Mouse (Mus musculus) cerebellum, adult 8-10 months (tissue): ENCODE measurements around the gene Hoxa10.

ENCODE experiments used
- DNase-seq: peaks from one replicate; pipeline ENCODE4 v3.0.0; 2022

The Hoxa10 gene

GRCm38 (mm10) chr6:52262463-52263320, 22.0 kb upstream of the Hoxa10 start:
- DNase-seq: no peak

- DNase-seq: no peak
Measured at GRCm38 (mm10) chr6:52261751-52262462, 21.3 kb upstream of the Hoxa10 start.

- no peak for DNase-seq
Measured at GRCm38 (mm10) chr6:52260654-52261575, 20.3 kb upstream of the Hoxa10 start, which contains the start of gene Hoxa13. Gene Hoxa13, minus strand, starts transcription at chr6:52260880.

- no peak for DNase-seq
Measured at GRCm38 (mm10) chr6:52259811-52260261, 19.2 kb upstream of the Hoxa10 start.

GRCm38 (mm10) chr6:52259081-52259790, 18.6 kb upstream of the Hoxa10 start:
- no peak for DNase-seq

- peak; percentile 40 for DNase-seq
Measured at GRCm38 (mm10) chr6:52256956-52257355, 16.3 kb upstream of the Hoxa10 start.

- no peak for DNase-seq
Measured at GRCm38 (mm10) chr6:52253511-52254500, 13.2 kb upstream of the Hoxa10 start.

- no peak for DNase-seq
Measured at GRCm38 (mm10) chr6:52252775-52253376, 12.2 kb upstream of the Hoxa10 start.

- no peak for DNase-seq
Measured at GRCm38 (mm10) chr6:52252016-52252774, 11.5 kb upstream of the Hoxa10 start.

- DNase-seq: no peak
Measured at GRCm38 (mm10) chr6:52251177-52251879, 10.7 kb upstream of the Hoxa10 start.

- no peak for DNase-seq
Measured at GRCm38 (mm10) chr6:52249826-52250225, 9.2 kb upstream of the Hoxa10 start.

- no peak for DNase-seq
Measured at GRCm38 (mm10) chr6:52249415-52249738, 8.7 kb upstream of the Hoxa10 start.

GRCm38 (mm10) chr6:52248638-52249414, 8.2 kb upstream of the Hoxa10 start:
- DNase-seq: no peak

GRCm38 (mm10) chr6:52247766-52248637, 7.3 kb upstream of the Hoxa10 start:
- no peak for DNase-seq

- DNase-seq: no peak
Measured at GRCm38 (mm10) chr6:52246916-52247315, 6.3 kb upstream of the Hoxa10 start.

- DNase-seq: no peak
Measured at GRCm38 (mm10) chr6:52246403-52246803, 5.7 kb upstream of the Hoxa10 start.

- no peak for DNase-seq
Measured at GRCm38 (mm10) chr6:52245757-52246142, 5.1 kb upstream of the Hoxa10 start, which contains the start of gene Hoxa11. Gene Hoxa11, minus strand, starts transcription at chr6:52245810.
